8 mouse cellular contexts compared by ENCODE assay signal in the genomic region with DNA sequence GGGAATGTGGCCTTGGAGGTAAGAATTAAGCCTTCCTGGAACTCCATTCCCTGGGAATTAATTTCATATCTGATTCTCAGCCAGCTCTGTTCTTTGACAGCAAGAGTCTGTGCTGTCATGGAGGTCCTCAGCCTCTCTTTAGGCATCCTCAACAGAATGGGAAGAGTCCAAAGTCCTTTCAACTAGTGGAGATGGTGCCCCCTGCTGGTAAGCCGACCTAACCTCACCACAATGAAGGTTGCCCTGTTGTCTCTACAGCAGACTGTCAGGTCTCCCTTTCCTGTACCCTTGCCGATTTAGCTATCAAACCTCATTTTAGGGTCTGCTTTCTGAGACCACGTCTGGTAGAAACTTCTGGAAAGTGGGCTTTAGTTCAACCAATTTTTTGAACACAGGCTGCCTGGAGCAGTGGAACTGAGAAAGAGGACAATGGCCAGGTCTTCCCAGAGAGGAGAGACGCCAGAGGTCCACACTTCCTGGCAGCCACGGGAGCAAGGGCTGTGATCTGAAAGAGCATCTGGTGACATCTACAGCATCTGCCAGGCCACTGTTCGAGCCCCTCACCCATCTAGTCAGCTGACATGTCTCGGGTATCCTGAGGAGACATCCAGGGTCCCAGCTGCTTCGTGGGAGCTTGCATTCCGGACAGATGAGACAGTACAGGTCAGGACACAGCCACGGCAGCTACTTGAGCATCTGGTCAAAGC. TPM values are rescaled to one million over a fixed set of nuclear protein-coding genes. Genes with fewer than 3 reads are reported as not detected.
DNase-seq lines count a peak whose midpoint lies in the region; ATAC-seq lines count a peak whose summit lies in the region.

No protein-coding gene starts in this region.

- H3K36me3 ChIP-seq in embryonic facial prominence, embryonic 10.5 days (replicated peaks) = no peaks in the 10 kb centered on the region
- no peaks in the 10 kb centered on the region for H3K36me3 ChIP-seq in heart, embryonic 12.5 days
- H3K36me3 ChIP-seq in liver, embryonic 11.5 days (ENCODE audit: control insufficient read depth, insufficient read depth, low read length) = no peaks in the 10 kb centered on the region
- H3K36me3 ChIP-seq in neural tube, embryonic 12.5 days = no peaks in the 10 kb centered on the region

- 0 out of 2 replicates have a peak, but pooled peaks have one; percentile 51 for ATAC-seq in heart, embryonic 12.5 days (ENCODE audit: insufficient number of reproducible peaks, low FRiP score)
- peak; percentile 72 for ATAC-seq in liver, embryonic 11.5 days (replicated peaks; ENCODE audit: low FRiP score)
- ATAC-seq in neural tube, embryonic 12.5 days (ENCODE audit: low FRiP score, low read depth) = 0 out of 2 replicates have a peak, but pooled peaks have one; percentile 50

- no peak overlapping the region for H3K4me3 ChIP-seq in embryonic facial prominence, embryonic 10.5 days
- H3K4me3 ChIP-seq in heart, embryonic 12.5 days = no peak overlapping the region
- no peak overlapping the region for H3K4me3 ChIP-seq in liver, embryonic 11.5 days (ENCODE audit: low read depth, low read length)
- no peak overlapping the region for H3K4me3 ChIP-seq in neural tube, embryonic 12.5 days

- H3K4me1 ChIP-seq in embryonic facial prominence, embryonic 10.5 days = peaks cover 9% of the 10 kb centered on the region; the same call in 1 of the 2 replicates
- H3K4me1 ChIP-seq in heart, embryonic 12.5 days (replicated peaks) = 0 out of 2 replicates have a peak, but pooled peaks cover 7% of the 10 kb centered on the region
- H3K4me1 ChIP-seq in liver, embryonic 11.5 days (replicated peaks; ENCODE audit: control insufficient read depth, insufficient read depth, low read length) = no peaks in the 10 kb centered on the region; the same call in 1 of the 2 replicates
- H3K4me1 ChIP-seq in neural tube, embryonic 12.5 days = no peaks in the 10 kb centered on the region

- H3K9me3 ChIP-seq in embryonic facial prominence, embryonic 10.5 days = no peaks in the 10 kb centered on the region
- H3K9me3 ChIP-seq in heart, embryonic 12.5 days (replicated peaks) = peaks cover 4% of the 10 kb centered on the region; the same call in 1 of the 2 replicates
- 0 out of 2 replicates have a peak, but pooled peaks cover 3% of the 10 kb centered on the region for H3K9me3 ChIP-seq in liver, embryonic 11.5 days (ENCODE audit: control insufficient read depth, low read length)
- no peaks in the 10 kb centered on the region for H3K9me3 ChIP-seq in neural tube, embryonic 12.5 days

- WGBS in embryonic facial prominence, embryonic 10.5 days = 46% methylated on average over 10 of the region's 10 CpGs
- 31% methylated on average over 10 of the region's 10 CpGs for WGBS in heart, embryonic 12.5 days
- WGBS in liver, embryonic 11.5 days = 37% methylated on average over 10 of the region's 10 CpGs
- WGBS in neural tube, embryonic 12.5 days = 45% methylated on average over 10 of the region's 10 CpGs

- DNase-seq in CD4-positive helper T cell, adult 2 months (ENCODE audit: low read depth, low spot score) = peak; percentile 53
- DNase-seq in adrenal gland, postnatal 14 days = peak; percentile 95
- peak; percentile 78 for DNase-seq in embryonic facial prominence, embryonic 10.5 days (ENCODE audit: low spot score)
- peak; percentile 93 for DNase-seq in kidney, postnatal 10 days
- peak; percentile 67 for DNase-seq in liver, embryonic 11.5 days (ENCODE audit: low spot score)
- peak; percentile 27 for DNase-seq in telencephalon, adult 2 months (ENCODE audit: low read depth, low spot score)

- H3K9ac ChIP-seq in heart, embryonic 12.5 days = no peak overlapping the region
- H3K9ac ChIP-seq in liver, embryonic 11.5 days (ENCODE audit: low read depth, low read length) = no peak overlapping the region
- no peak overlapping the region for H3K9ac ChIP-seq in neural tube, embryonic 12.5 days

- no peak overlapping the region for H3K4me2 ChIP-seq in heart, embryonic 12.5 days
- no peak overlapping the region for H3K4me2 ChIP-seq in liver, embryonic 11.5 days
- no peak overlapping the region for H3K4me2 ChIP-seq in neural tube, embryonic 12.5 days (replicated peaks)

- H3K27ac ChIP-seq in embryonic facial prominence, embryonic 10.5 days (replicated peaks) = no peak overlapping the region
- H3K27ac ChIP-seq in heart, embryonic 12.5 days (ENCODE audit: poor library complexity, severe bottlenecking) = no peak overlapping the region
- no peak overlapping the region for H3K27ac ChIP-seq in liver, embryonic 11.5 days (ENCODE audit: low read depth, low read length)
- no peak overlapping the region for H3K27ac ChIP-seq in neural tube, embryonic 12.5 days

- no peaks in the 10 kb centered on the region for H3K27me3 ChIP-seq in embryonic facial prominence, embryonic 10.5 days (replicated peaks; ENCODE audit: low read depth, poor library complexity, severe bottlenecking)
- H3K27me3 ChIP-seq in heart, embryonic 12.5 days (replicated peaks) = 0 out of 2 replicates have a peak, but pooled peaks cover 3% of the 10 kb centered on the region
- H3K27me3 ChIP-seq in liver, embryonic 11.5 days (replicated peaks; ENCODE audit: control insufficient read depth, insufficient read depth, low read length) = no peaks in the 10 kb centered on the region
- H3K27me3 ChIP-seq in neural tube, embryonic 12.5 days (replicated peaks) = no peaks in the 10 kb centered on the region

RNA-seq across cellular contexts. Expression of a gene that starts 11.0 kb away (rescaled TPM):
- total RNA-seq in adrenal gland, postnatal 14 days (2021) = 12.3 and 12.6 TPM in 2 replicates
- 12.4 and 14.1 TPM in 2 replicates for polyA plus RNA-seq in embryonic facial prominence, embryonic 10.5 days (2016; fragmentation: Nextera tagmentation; extraction: Ambion mirVana)
- 4.8 and 6.0 TPM in 2 replicates for polyA plus RNA-seq in heart, embryonic 12.5 days (2016; fragmentation: Nextera tagmentation; extraction: Ambion mirVana)
- 4.4 TPM in 2 replicates for polyA plus RNA-seq in liver, embryonic 11.5 days (2014; fragmentation: Nextera tagmentation; extraction: Ambion mirVana)
- 11.5 and 13.9 TPM in 2 replicates for polyA plus RNA-seq in neural tube, embryonic 12.5 days (2016; fragmentation: Nextera tagmentation; extraction: Ambion mirVana)

RNA-seq across cellular contexts. Expression of a gene that starts 24.3 kb away (rescaled TPM):
- 38.3 and 42.3 TPM in 2 replicates for total RNA-seq in adrenal gland, postnatal 14 days (2021)
- 1.3 and 2.0 TPM in 2 replicates for polyA plus RNA-seq in embryonic facial prominence, embryonic 10.5 days (2016; fragmentation: Nextera tagmentation; extraction: Ambion mirVana)
- 3.6 and 4.0 TPM in 2 replicates for polyA plus RNA-seq in heart, embryonic 12.5 days (2016; fragmentation: Nextera tagmentation; extraction: Ambion mirVana)
- polyA plus RNA-seq in liver, embryonic 11.5 days (2014; fragmentation: Nextera tagmentation; extraction: Ambion mirVana) = 4.5 and 6.8 TPM in 2 replicates
- polyA plus RNA-seq in neural tube, embryonic 12.5 days (2016; fragmentation: Nextera tagmentation; extraction: Ambion mirVana) = 2.8 and 3.6 TPM in 2 replicates

RNA-seq across cellular contexts. Expression of a gene that starts 56.9 kb away (rescaled TPM):
- 20.6 and 21.7 TPM in 2 replicates for total RNA-seq in adrenal gland, postnatal 14 days (2021)
- polyA plus RNA-seq in embryonic facial prominence, embryonic 10.5 days (2016; fragmentation: Nextera tagmentation; extraction: Ambion mirVana) = 6.5 and 7.3 TPM in 2 replicates
- polyA plus RNA-seq in heart, embryonic 12.5 days (2016; fragmentation: Nextera tagmentation; extraction: Ambion mirVana) = 11.0 and 12.3 TPM in 2 replicates
- polyA plus RNA-seq in liver, embryonic 11.5 days (2014; fragmentation: Nextera tagmentation; extraction: Ambion mirVana) = 12.2 and 13.4 TPM in 2 replicates
- 17.4 and 20.7 TPM in 2 replicates for polyA plus RNA-seq in neural tube, embryonic 12.5 days (2016; fragmentation: Nextera tagmentation; extraction: Ambion mirVana)

Comparison
In these comparisons a context has a peak if more than half of its experiments do, and no peak if none do; other contexts are left out.
1. DNase-seq: peak in every context shown above with its lines; median percentile 95 in adrenal gland, postnatal 14 days; 93 in kidney, postnatal 10 days; 78 in embryonic facial prominence, embryonic 10.5 days; 67 in liver, embryonic 11.5 days; 53 in CD4-positive helper T cell, adult 2 months; 27 in telencephalon, adult 2 months.